Mouse (Mus musculus) intestine, embryonic 14.5 days (tissue): Measurements from ENCODE around the gene Nr2c2ap. TPM values are rescaled to one million over a fixed set of nuclear protein-coding genes. Genes with fewer than 3 reads are reported as not detected.
A peak's percentile ranks its signal among the peaks of the same experiment; 100 is the strongest.

ENCODE experiments used
- ATAC-seq: fragments of 200-750 bp; cut with Nextera tagmentation; replicated peaks from 2 replicates; pipeline ENCODE4 v1.8.0; 2017; ENCODE audit warnings: low read depth, moderate number of reproducible peaks, moderate TSS enrichment, moderate library complexity; ENCODE audit not compliant: low FRiP score, low TSS enrichment
- DNase-seq: peaks from one replicate; pipeline ENCODE4 v3.0.0-alpha.2; 2018; ENCODE audit warnings: low spot score
- H3K27ac ChIP-seq: fragments of 300-500 bp; sonication (generic); 2 replicates; pipeline ENCODE4 v1.5.1; 2014; ENCODE audit warnings: low read depth, mild to moderate bottlenecking, control low read depth
- H3K27me3 ChIP-seq: fragments of 300-500 bp; sonication (generic); replicated peaks from 2 replicates; pipeline ENCODE4 v1.6.1; 2014; ENCODE audit warnings: low read length, control low read depth; ENCODE audit not compliant: control insufficient read depth, insufficient read depth
- H3K36me3 ChIP-seq: fragments of 300-500 bp; sonication (generic); 2 replicates; pipeline ENCODE4 v1.6.1; 2014; ENCODE audit warnings: low read length, control low read depth; ENCODE audit not compliant: control insufficient read depth, insufficient read depth
- H3K4me1 ChIP-seq: fragments of 300-500 bp; sonication (generic); replicated peaks from 2 replicates; pipeline ENCODE4 v1.6.1; 2014; ENCODE audit warnings: low read length, control low read depth, mixed read lengths; ENCODE audit not compliant: control insufficient read depth, insufficient read depth
- H3K4me2 ChIP-seq: fragments of 300-500 bp; sonication (generic); 2 replicates; pipeline ENCODE4 v1.6.1; 2014; ENCODE audit warnings: low read length
- H3K4me3 ChIP-seq: fragments of 300-500 bp; sonication (generic); 2 replicates; pipeline ENCODE4 v1.5.1; 2014; ENCODE audit warnings: low read depth, low read length, control low read depth, mixed read lengths
- H3K9ac ChIP-seq: fragments of 300-500 bp; sonication (generic); 2 replicates; pipeline ENCODE4 v1.6.1; 2014; ENCODE audit warnings: mild to moderate bottlenecking, low read length
- H3K9me3 ChIP-seq: fragments of 300-500 bp; sonication (generic); 2 replicates; pipeline ENCODE4 v1.6.1; 2016; ENCODE audit warnings: low read length, control low read depth; ENCODE audit not compliant: control insufficient read depth
- WGBS: fragments of 180-500 bp; shearing (Covaris S2); extraction: QIAGEN DNeasy Blood & Tissue Kit; methylation state at CpG from one replicate; pipeline ENCODE4 v1.1.7; 2014; 5-methylcytosine and 5-hydroxymethylcytosine counted together
- polyA plus RNA-seq: library from polyadenylated mRNA; unstranded; fragments of >200 nt; fragmentation: Nextera tagmentation; extraction: Ambion mirVana; gene quantifications from 2 replicates; pipeline ENCODE4 v1.2.1, GENCODE M21; 2014

Gene Nr2c2ap
- 29.5 and 29.9 TPM in 2 replicates for polyA plus RNA-seq

GRCm38 (mm10) chr8:70131166-70131883 is at the start of gene Nr2c2ap:
Nr2c2ap (plus strand) TSS chr8:70131333.
- H3K27me3 ChIP-seq: no peaks in the 10 kb centered on the region

GRCm38 (mm10) chr8:70081976-70082375 is 49.2 kb upstream of the Nr2c2ap start:
- Histone ChIP-seq H3K9ac (no peak overlapping the region), H3K9me3 (no peaks in the 10 kb centered on the region), H3K27me3 (peaks cover 50% of the 10 kb centered on the region), H3K4me2 (no peak overlapping the region), H3K4me1 (peaks cover 5% of the 10 kb centered on the region; the same call in 1 of the 2 replicates), H3K27ac (no peak overlapping the region), H3K36me3 (no peaks in the 10 kb centered on the region), H3K4me3 (no peak overlapping the region)
- no peak for DNase-seq
- ATAC-seq: no peak
- WGBS: 75% methylated on average over 2 of the region's 2 CpGs

More at GRCm38 (mm10) chr8:70131166-70131883, at the start of gene Nr2c2ap:
- H3K4me3 ChIP-seq: peak within 1 kb of the TSS; percentile 61
- peak within 1 kb of the TSS; percentile 60 for H3K4me2 ChIP-seq
- 0 out of 2 replicates have a peak within 1 kb of the TSS, but pooled peaks have one; percentile 17 for H3K27ac ChIP-seq
- H3K36me3 ChIP-seq: peaks cover 38% of the 10 kb centered on the region
- DNase-seq: peak; percentile 87
- H3K4me1 ChIP-seq: peaks cover 6% of the 10 kb centered on the region; the same call in 1 of the 2 replicates
- under 1% methylated on average over 37 of the region's 37 CpGs for WGBS
- ATAC-seq: peak; percentile 89
- peak within 1 kb of the TSS; percentile 60 for H3K9ac ChIP-seq
- H3K9me3 ChIP-seq: no peaks in the 10 kb centered on the region

DNA sequence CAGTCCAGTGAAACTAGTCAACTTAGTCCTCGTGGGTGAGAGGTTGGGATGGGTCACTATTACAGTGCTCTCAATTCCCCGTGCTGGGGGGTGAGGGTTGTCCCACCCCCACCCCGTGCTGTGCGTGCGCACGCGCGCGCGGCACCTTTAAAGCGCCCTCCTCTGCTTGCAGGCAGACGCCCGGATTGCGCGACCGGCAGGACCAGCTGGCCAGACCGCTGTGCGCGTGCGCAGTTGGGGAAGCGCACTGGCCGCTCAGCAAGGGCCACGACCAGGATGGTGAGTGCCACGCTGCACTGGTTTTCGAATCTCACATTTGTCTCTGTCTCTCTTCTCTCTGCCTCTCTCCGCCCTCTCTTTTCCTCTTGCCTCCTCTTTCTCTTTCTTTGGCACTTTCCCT is 47.8 kb upstream of the Nr2c2ap start, which contains the start of gene Hapln4:
Gene Hapln4, plus strand, starts transcription at position 173 of the 400 bp plus-strand sequence.
- no peak within 1 kb of the TSS for H3K9ac ChIP-seq
- no peaks in the 10 kb centered on the region for H3K36me3 ChIP-seq
- H3K4me3 ChIP-seq: peak within 1 kb of the TSS; percentile 30
- DNase-seq (peak; percentile 60), ATAC-seq (no peak)
- H3K27me3 ChIP-seq: peaks cover 63% of the 10 kb centered on the region
- WGBS: under 1% methylated on average over 26 of the region's 26 CpGs
- H3K27ac ChIP-seq: no peak within 1 kb of the TSS
- H3K4me2 ChIP-seq: peak within 1 kb of the TSS; percentile 52
- H3K9me3 ChIP-seq: no peaks in the 10 kb centered on the region
- H3K4me1 ChIP-seq: peaks cover 7% of the 10 kb centered on the region; the same call in 1 of the 2 replicates

DNA sequence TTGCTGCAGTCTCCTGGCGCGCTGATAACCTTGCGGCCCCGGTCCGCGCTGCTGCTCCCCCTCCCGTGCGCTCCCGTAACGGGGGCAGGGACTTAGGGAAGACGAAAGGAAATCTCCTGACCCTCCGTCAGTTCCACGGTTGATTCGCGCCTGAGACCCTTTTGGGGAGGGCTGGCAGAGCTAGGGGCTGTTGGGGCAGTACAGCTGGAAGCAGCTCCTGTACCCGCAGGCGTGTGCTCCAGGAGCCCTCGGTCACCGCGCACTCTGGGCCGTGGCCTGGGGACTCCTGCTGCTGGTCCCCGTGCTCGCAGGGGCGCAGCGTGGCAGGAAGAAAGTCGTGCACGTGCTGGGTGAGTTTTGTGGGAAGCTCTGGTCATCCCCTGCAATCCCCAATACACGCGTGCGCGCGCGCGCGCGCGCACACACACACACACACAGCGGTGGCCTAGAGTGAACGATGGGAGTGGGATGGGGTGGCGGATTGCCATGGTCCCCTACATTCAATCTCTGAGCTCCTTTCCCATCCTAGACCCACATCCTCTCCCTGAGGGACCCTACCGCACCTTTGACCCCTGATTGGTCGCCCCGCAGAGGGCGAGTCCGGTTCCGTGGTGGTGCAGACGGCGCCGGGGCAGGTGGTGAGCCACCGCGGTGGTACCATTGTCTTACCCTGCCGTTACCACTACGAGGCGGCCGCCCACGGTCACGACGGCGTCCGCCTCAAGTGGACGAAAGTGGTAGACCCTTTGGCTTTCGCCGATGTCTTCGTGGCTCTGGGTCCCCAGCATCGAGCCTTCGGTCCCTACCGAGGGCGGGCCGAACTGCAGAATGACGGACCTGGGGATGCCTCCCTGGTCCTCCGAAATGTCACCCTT is 46.7 kb upstream of the Nr2c2ap start:
- Histone ChIP-seq H3K36me3 (no peaks in the 10 kb centered on the region), H3K9ac (no peak overlapping the region), H3K4me2 (peak overlapping the region; percentile 52), H3K27me3 (peaks cover 74% of the 10 kb centered on the region), H3K9me3 (no peaks in the 10 kb centered on the region), H3K4me1 (peaks cover 7% of the 10 kb centered on the region; the same call in 1 of the 2 replicates), H3K27ac (no peak overlapping the region), H3K4me3 (peak overlapping the region; percentile 30)
- ATAC-seq (no peak), DNase-seq (peak; percentile 71)
- 2% methylated on average over 71 of the region's 71 CpGs for WGBS

DNA sequence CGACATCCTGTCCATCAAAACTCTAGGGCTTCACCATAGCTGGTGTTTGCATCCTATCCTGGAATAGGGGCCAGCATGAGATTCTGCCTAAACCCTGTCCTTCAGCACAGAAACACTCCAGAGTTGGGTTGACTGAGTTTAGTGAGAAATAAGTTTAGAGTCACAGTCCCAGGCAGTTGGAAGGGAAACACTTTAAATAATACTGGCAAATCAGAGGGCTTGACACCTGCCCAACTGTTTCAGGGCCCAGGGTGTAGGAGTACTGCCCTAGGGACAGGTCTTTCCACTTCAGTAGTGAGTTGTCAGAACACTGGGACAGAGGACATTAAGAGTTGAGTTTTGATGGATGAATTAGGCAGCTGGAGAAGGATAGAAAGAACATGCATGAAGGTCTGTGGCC is 45.0 kb upstream of the Nr2c2ap start:
- DNase-seq: no peak
- Histone ChIP-seq H3K9me3 (no peaks in the 10 kb centered on the region), H3K9ac (no peak overlapping the region), H3K4me3 (no peak overlapping the region), H3K27ac (no peak overlapping the region), H3K36me3 (no peaks in the 10 kb centered on the region), H3K4me1 (peaks cover 7% of the 10 kb centered on the region; the same call in 1 of the 2 replicates), H3K27me3 (peaks cover 90% of the 10 kb centered on the region), H3K4me2 (no peak overlapping the region)
- 58% methylated on average over 1 of the region's 1 CpGs for WGBS
- ATAC-seq: no peak

GRCm38 (mm10) chr8:70087237-70087636 is 43.9 kb upstream of the Nr2c2ap start:
- Histone ChIP-seq H3K27ac (no peak overlapping the region), H3K4me3 (no peak overlapping the region), H3K36me3 (no peaks in the 10 kb centered on the region), H3K9ac (no peak overlapping the region), H3K27me3 (peaks cover 96% of the 10 kb centered on the region), H3K4me2 (no peak overlapping the region), H3K4me1 (peaks cover 7% of the 10 kb centered on the region; the same call in 1 of the 2 replicates), H3K9me3 (no peaks in the 10 kb centered on the region)
- 6% methylated on average over 7 of the region's 7 CpGs for WGBS
- ATAC-seq: no peak
- no peak for DNase-seq

GRCm38 (mm10) chr8:70087836-70088650 is 43.1 kb upstream of the Nr2c2ap start:
- 5% methylated on average over 56 of the region's 56 CpGs for WGBS

More at GRCm38 (mm10) chr8:70087836-70088650, 43.1 kb upstream of the Nr2c2ap start:
- ATAC-seq (peak; percentile 34; the same call in 1 of the 2 replicates), DNase-seq (peak; percentile 70)
- Histone ChIP-seq H3K4me3 (peak overlapping the region; percentile 26), H3K4me1 (peaks cover 7% of the 10 kb centered on the region; the same call in 1 of the 2 replicates), H3K27ac (no peak overlapping the region), H3K27me3 (peaks cover 89% of the 10 kb centered on the region), H3K9me3 (no peaks in the 10 kb centered on the region), H3K9ac (no peak overlapping the region), H3K4me2 (peak overlapping the region; percentile 45), H3K36me3 (no peaks in the 10 kb centered on the region)
